Mouse (Mus musculus) G1E (cell line): ENCODE results near the gene Calcoco1.

Experiments
- CTCF ChIP-seq: IDR thresholded peaks from 2 replicates; pipeline ENCODE4 v1.5.1; 2012; ENCODE audit warnings: low read depth, low read length, inconsistent platforms, mixed read lengths
- GATA1 ChIP-seq: IDR thresholded peaks from 2 replicates; pipeline ENCODE4 v1.6.1; 2012; ENCODE audit warnings: borderline replicate concordance, low read length, inconsistent platforms, mixed read lengths

- TF ChIP-seq CTCF (no peak), GATA1 (no peak)
Measured at GRCm38 (mm10) chr15:102672215-102673071, 49.5 kb downstream of the Calcoco1 start, which contains the start of gene Atp5g2.
